Mouse (Mus musculus) brain, embryonic 14.5 days (tissue): Measurements from ENCODE around the gene Vgf.

ENCODE experiments used
- CTCF ChIP-seq: fragments of 200-500 bp; IDR thresholded peaks from 2 replicates; pipeline ENCODE4 v1.5.1; 2012; ENCODE audit warnings: inconsistent platforms, mild to moderate bottlenecking, moderate library complexity, borderline replicate concordance; ENCODE audit not compliant: insufficient read depth, insufficient read length; ENCODE audit errors: extremely low read depth
- POLR2A ChIP-seq: fragments of 200-500 bp; IDR thresholded peaks from 2 replicates; pipeline ENCODE4 v1.6.1; 2012; ENCODE audit warnings: mild to moderate bottlenecking, inconsistent platforms, borderline replicate concordance; ENCODE audit not compliant: poor library complexity, insufficient read depth, insufficient read length, severe bottlenecking; ENCODE audit errors: extremely low read depth

- TF ChIP-seq POLR2A = no peak
- TF ChIP-seq CTCF = no peak
Measured at GRCm38 (mm10) chr5:137031076-137032032, 5.2 kb downstream of the Vgf start.
